Mouse (Mus musculus): Measurements from ENCODE around the gene Bbof1. TPM values are rescaled to one million over a fixed set of nuclear protein-coding genes. Genes with fewer than 3 reads are reported as not detected.

Bbof1 gene
- polyA plus RNA-seq, 1 experiment = 0.58 TPM

DNA sequence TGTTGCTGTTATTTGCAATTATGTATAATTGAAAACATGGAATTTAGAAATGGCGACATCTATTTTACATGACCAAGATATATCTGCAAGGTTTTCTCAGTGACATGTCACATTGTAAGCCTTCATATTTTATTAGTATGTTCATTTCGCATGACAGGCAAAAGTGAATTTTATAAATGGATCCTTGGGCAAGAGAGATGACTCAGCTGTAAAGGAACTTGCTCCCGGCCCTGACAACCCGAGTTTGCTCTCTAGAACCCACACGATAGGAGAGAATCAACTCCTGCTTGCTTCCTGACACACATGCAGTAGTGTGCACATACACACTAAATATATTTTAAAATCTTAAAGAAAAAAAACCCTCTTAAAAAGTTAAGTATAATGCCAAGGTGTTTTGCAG is 52.5 kb downstream of the Bbof1 start:
- TF ChIP-seq POLR2A (IDR thresholded peaks at IDR 0.05; ENCODE audit: low read depth, low read length) (no peak), CTCF (conservative IDR thresholded peaks at IDR 0.05; ENCODE audit: insufficient read depth, insufficient read length, low read depth, low read length) (no peak)
- no peaks in the 10 kb centered on the region for H3K4me1 ChIP-seq (ENCODE audit: control insufficient read depth, insufficient read depth, low read length)
- no peaks in the 10 kb centered on the region for H3K27me3 ChIP-seq (replicated peaks; ENCODE audit: control insufficient read depth, insufficient read depth, low read length)
- no peak overlapping the region for H3K4me3 ChIP-seq (ENCODE audit: insufficient read depth, low read depth, low read length)
- 88% methylated on average over 5 of the region's 5 CpGs for WGBS
- H3K36me3 ChIP-seq (ENCODE audit: control insufficient read depth, insufficient read depth, low read length) = peaks cover 15% of the 10 kb centered on the region
- no peak for DNase-seq
- H3K27ac ChIP-seq (ENCODE audit: insufficient read depth, low read depth, low read length) = no peak overlapping the region

DNA sequence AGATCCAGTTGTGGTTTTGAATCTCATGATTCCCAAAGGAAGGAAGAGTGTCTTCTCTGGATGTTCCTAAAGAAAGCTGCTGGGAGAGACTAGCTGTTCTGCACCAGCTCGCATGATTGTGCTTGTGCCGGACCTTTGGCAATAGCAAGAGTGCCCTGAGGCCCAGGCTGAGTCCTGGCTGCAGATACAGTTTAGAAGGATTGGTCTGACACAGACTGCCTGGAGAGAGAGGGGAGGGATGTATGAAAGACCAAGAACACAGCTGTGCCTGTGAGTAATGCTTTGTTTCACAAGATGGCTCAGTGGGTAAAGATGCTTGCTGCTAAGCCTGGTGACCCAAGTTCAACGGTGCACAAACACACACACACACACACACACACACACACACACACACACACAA is 54.0 kb downstream of the Bbof1 start:
- Histone ChIP-seq H3K4me1 (ENCODE audit: control insufficient read depth, insufficient read depth, low read length) (no peaks in the 10 kb centered on the region), H3K27me3 (replicated peaks; ENCODE audit: control insufficient read depth, insufficient read depth, low read length) (no peaks in the 10 kb centered on the region), H3K36me3 (ENCODE audit: control insufficient read depth, insufficient read depth, low read length) (peaks cover 14% of the 10 kb centered on the region; the same call in 1 of the 2 replicates), H3K27ac (ENCODE audit: insufficient read depth, low read depth, low read length) (no peak overlapping the region), H3K4me3 (ENCODE audit: insufficient read depth, low read depth, low read length) (no peak overlapping the region)
- no peak for DNase-seq
- TF ChIP-seq CTCF (conservative IDR thresholded peaks at IDR 0.05; ENCODE audit: insufficient read depth, insufficient read length, low read depth, low read length) (no peak), POLR2A (IDR thresholded peaks at IDR 0.05; ENCODE audit: low read depth, low read length) (no peak)
- WGBS = 85% methylated on average over 3 of the region's 3 CpGs

DNA sequence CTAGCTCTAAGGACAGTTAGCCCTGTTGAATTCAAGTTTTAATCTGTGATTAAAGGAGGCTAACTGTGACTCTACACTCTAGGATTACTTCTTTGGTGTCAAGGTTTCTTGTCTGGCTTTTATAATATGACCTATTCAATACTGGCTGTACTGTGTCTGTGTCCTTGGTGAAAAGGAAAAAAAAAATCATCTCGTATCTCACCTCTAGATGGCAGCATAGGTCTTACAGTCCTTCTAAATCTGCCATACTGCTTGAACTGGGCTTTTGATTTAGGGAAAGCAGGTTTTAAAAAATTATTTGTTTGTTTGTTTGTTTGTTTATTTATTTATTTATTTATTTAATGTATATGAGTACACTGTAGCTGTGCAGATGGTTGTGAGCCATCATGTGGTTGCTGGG is 59.8 kb downstream of the Bbof1 start:
- no peaks in the 10 kb centered on the region for H3K27me3 ChIP-seq (replicated peaks; ENCODE audit: control insufficient read depth, insufficient read depth, low read length)
- peak; percentile 68 for DNase-seq
- TF ChIP-seq POLR2A (IDR thresholded peaks at IDR 0.05; ENCODE audit: low read depth, low read length) = no peak
- TF ChIP-seq CTCF (conservative IDR thresholded peaks at IDR 0.05; ENCODE audit: insufficient read depth, insufficient read length, low read depth, low read length) = no peak; the same call in 1 of the 2 replicates
- no peaks in the 10 kb centered on the region for H3K4me1 ChIP-seq (ENCODE audit: control insufficient read depth, insufficient read depth, low read length)
- no peak overlapping the region for H3K4me3 ChIP-seq (ENCODE audit: insufficient read depth, low read depth, low read length)
- peaks cover 8% of the 10 kb centered on the region; the same call in 1 of the 2 replicates for H3K36me3 ChIP-seq (ENCODE audit: control insufficient read depth, insufficient read depth, low read length)
- H3K27ac ChIP-seq (ENCODE audit: insufficient read depth, low read depth, low read length) = no peak overlapping the region
- WGBS = 0% methylated on average over 1 of the region's 1 CpGs

GRCm38 (mm10) chr12:84478937-84479336 is 70.1 kb downstream of the Bbof1 start:
- WGBS = 80% methylated on average over 7 of the region's 7 CpGs
- DNase-seq = peak; percentile 12
- no peak overlapping the region for H3K4me3 ChIP-seq (ENCODE audit: insufficient read depth, low read depth, low read length)
- no peaks in the 10 kb centered on the region for H3K4me1 ChIP-seq (ENCODE audit: control insufficient read depth, insufficient read depth, low read length)
- H3K27ac ChIP-seq (ENCODE audit: insufficient read depth, low read depth, low read length) = no peak overlapping the region
- TF ChIP-seq CTCF (conservative IDR thresholded peaks at IDR 0.05; ENCODE audit: insufficient read depth, insufficient read length, low read depth, low read length) = no peak
- no peaks in the 10 kb centered on the region for H3K27me3 ChIP-seq (replicated peaks; ENCODE audit: control insufficient read depth, insufficient read depth, low read length)
- H3K36me3 ChIP-seq (ENCODE audit: control insufficient read depth, insufficient read depth, low read length) = no peaks in the 10 kb centered on the region; the same call in 1 of the 2 replicates

- no peaks in the 10 kb centered on the region; the same call in 1 of the 2 replicates for H3K36me3 ChIP-seq (ENCODE audit: control insufficient read depth, insufficient read depth, low read length)
- no peak overlapping the region for H3K27ac ChIP-seq (ENCODE audit: insufficient read depth, low read depth, low read length)
- H3K4me1 ChIP-seq (ENCODE audit: control insufficient read depth, insufficient read depth, low read length) = no peaks in the 10 kb centered on the region
- no peak for DNase-seq
- no peak overlapping the region for H3K4me3 ChIP-seq (ENCODE audit: insufficient read depth, low read depth, low read length)
- H3K27me3 ChIP-seq (replicated peaks; ENCODE audit: control insufficient read depth, insufficient read depth, low read length) = no peaks in the 10 kb centered on the region
- WGBS = 42% methylated on average over 2 of the region's 2 CpGs
- TF ChIP-seq POLR2A (IDR thresholded peaks at IDR 0.05; ENCODE audit: low read depth, low read length) (no peak), CTCF (conservative IDR thresholded peaks at IDR 0.05; ENCODE audit: insufficient read depth, insufficient read length, low read depth, low read length) (no peak)
Observed at GRCm38 (mm10) chr12:84481251-84481650, 72.4 kb downstream of the Bbof1 start.

DNA sequence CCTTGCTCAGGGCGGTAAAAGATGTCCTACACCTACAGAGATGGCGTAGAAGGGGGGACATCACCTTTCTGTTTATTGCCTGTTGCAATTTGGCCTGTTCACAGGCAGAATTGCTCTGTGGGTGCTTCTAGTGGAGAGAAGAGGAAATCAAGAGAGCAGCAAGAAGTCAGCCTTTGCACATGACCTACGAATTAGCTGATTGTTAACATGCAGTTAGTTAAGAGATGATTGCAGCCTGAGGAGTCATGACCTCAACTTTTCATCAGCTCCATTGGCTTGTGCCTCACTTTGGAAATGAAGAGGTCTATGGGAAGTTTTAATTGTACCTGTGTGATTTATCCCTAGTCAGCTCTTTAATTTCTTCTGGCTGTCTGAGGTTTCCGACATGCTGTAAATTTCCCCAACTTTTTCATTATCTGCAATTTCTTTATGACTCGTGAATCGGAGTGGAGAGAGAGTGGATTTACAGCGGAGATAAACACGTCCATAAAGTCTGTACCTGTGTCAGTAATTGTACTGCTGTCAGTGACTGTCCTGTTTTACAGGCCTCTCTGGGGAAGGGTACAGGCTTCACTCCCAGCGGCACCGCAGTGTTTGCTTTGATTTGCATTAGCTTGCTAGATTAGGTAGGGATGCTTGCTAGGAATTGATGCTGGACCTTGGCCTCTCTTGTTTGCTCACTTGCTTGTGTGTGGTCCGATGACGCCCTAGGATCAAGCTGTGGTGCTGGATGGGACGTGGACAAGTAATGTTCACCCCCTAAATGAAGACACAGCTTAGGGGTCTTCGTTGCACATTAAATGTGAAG is 74.1 kb downstream of the Bbof1 start:
- Histone ChIP-seq H3K27me3 (replicated peaks; ENCODE audit: control insufficient read depth, insufficient read depth, low read length) (no peaks in the 10 kb centered on the region), H3K4me1 (ENCODE audit: control insufficient read depth, insufficient read depth, low read length) (no peaks in the 10 kb centered on the region), H3K36me3 (ENCODE audit: control insufficient read depth, insufficient read depth, low read length) (no peaks in the 10 kb centered on the region; the same call in 1 of the 2 replicates), H3K27ac (ENCODE audit: insufficient read depth, low read depth, low read length) (no peak overlapping the region), H3K4me3 (ENCODE audit: insufficient read depth, low read depth, low read length) (no peak overlapping the region)
- TF ChIP-seq POLR2A (IDR thresholded peaks at IDR 0.05; ENCODE audit: low read depth, low read length) = no peak
- TF ChIP-seq CTCF (conservative IDR thresholded peaks at IDR 0.05; ENCODE audit: insufficient read depth, insufficient read length, low read depth, low read length) = no peak
- no peak for DNase-seq
- WGBS = 71% methylated on average over 14 of the region's 14 CpGs

DNA sequence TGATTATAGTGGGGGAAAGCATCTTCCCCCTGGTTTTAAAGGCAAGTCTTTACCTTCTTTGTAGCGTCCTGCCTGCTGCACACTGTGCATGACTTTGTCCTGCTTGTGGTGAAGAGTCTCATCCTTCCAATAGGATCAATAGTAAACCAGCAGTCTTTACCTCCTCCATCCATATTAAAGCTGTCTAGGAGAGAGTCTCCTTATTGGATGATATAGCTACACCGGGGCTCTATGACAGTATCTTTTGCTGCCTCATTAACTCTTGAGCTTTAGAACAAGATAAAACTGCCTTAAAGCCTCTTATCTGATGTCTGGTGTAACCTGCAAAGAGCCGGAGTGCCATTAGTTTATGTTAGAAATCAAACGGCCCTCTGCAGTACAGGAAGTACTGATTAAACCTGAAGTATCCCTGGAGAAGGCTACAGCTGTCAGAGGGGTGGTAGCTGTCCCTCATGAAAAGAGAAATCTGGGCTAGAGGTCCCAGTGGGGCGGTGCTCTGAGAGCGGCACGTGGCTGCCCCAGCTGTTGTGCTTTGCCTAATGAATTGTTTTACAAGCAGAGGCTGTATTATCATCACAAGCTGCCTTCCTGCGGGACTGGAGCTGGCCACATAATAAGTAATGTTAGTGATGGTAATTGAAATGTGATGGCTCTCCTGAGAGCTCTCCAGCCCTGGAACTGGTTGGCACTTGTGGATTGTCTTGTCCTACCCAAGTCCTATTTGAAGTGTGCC is 78.6 kb downstream of the Bbof1 start:
- no peaks in the 10 kb centered on the region for H3K4me1 ChIP-seq (ENCODE audit: control insufficient read depth, insufficient read depth, low read length)
- H3K27ac ChIP-seq (ENCODE audit: insufficient read depth, low read depth, low read length) = no peak overlapping the region
- DNase-seq = peak; percentile 12
- no peaks in the 10 kb centered on the region; the same call in none of the 2 replicates for H3K36me3 ChIP-seq (ENCODE audit: control insufficient read depth, insufficient read depth, low read length)
- H3K4me3 ChIP-seq (ENCODE audit: insufficient read depth, low read depth, low read length) = no peak overlapping the region
- no peak for TF ChIP-seq POLR2A (IDR thresholded peaks at IDR 0.05; ENCODE audit: low read depth, low read length)
- TF ChIP-seq CTCF (conservative IDR thresholded peaks at IDR 0.05; ENCODE audit: insufficient read depth, insufficient read length, low read depth, low read length) = no peak
- H3K27me3 ChIP-seq (replicated peaks; ENCODE audit: control insufficient read depth, insufficient read depth, low read length) = no peaks in the 10 kb centered on the region
- WGBS = 37% methylated on average over 8 of the region's 8 CpGs

Other genes with a start within 250 kb of the Bbof1 start
- 6.7 and 7.4 TPM in 2 replicates for gene Elmsan1, start 190.2 kb upstream of the Bbof1 start, polyA plus RNA-seq (2012; rRNA removed)
- gene Ptgr2, start 123.8 kb upstream of the Bbof1 start, polyA plus RNA-seq (2012; rRNA removed) = 31.0 and 50.5 TPM in 2 replicates
- gene Zfp410, start 92.2 kb upstream of the Bbof1 start, polyA plus RNA-seq (2012; rRNA removed) = 18.8 and 23.8 TPM in 2 replicates
- gene Coq6, start 47.4 kb upstream of the Bbof1 start, polyA plus RNA-seq (2012; rRNA removed) = 47.7 and 51.2 TPM in 2 replicates
- gene Fam161b, start 47.2 kb upstream of the Bbof1 start, polyA plus RNA-seq (2012; rRNA removed) = 1.2 and 1.3 TPM in 2 replicates
- gene Entpd5, start within 50 bp of the Bbof1 start, polyA plus RNA-seq (2012; rRNA removed) = 100 and 111 TPM in 2 replicates
- 5.6 and 6.2 TPM in 2 replicates for gene Rnf113a2, start 8.1 kb downstream of the Bbof1 start, polyA plus RNA-seq (2012; rRNA removed)
- 245 and 297 TPM in 2 replicates for gene Aldh6a1, start 41.9 kb downstream of the Bbof1 start, polyA plus RNA-seq (2012; rRNA removed)
- 21.6 and 26.3 TPM in 2 replicates for gene Lin52, start 42.4 kb downstream of the Bbof1 start, polyA plus RNA-seq (2012; rRNA removed)
- not detected in 2 replicates for gene Vsx2, start 160.7 kb downstream of the Bbof1 start, polyA plus RNA-seq (2012; rRNA removed)
- 57.7 and 63.3 TPM in 2 replicates for gene Abcd4, start 208.3 kb downstream of the Bbof1 start, polyA plus RNA-seq (2012; rRNA removed)
- not detected in 2 replicates for gene Vrtn, start 231.9 kb downstream of the Bbof1 start, polyA plus RNA-seq (2012; rRNA removed)

Data from kidney, adult 2 months (tissue).